Mouse (Mus musculus): ENCODE measurements at regions not wholly inside any gene's neighbourhood (a gene's known extent, or its start where the extent isn't known, plus 50 kb on each side); places are given as distances from the start of the nearest gene placed in this dataset.
A peak's percentile ranks its signal among the peaks of the same experiment; 100 is the strongest.

DNA sequence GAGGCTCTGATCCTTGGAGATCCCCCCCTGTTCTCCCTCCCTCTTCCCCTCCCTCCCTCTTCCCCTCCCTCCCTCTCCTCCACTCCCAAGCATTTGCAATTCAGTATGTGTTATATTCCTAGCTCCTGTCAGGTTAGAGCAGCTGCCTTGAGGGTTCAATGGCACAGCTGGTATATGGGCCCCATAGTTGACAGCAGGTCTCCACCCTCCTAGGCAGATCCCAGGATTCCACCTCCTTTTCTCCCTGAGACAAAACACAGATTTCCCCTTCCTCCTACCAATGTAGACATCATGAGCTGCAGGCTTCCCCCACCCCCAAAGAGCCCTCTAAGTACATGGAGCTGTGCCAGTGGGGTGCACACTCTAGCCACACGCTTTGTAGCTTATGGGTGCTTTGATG is 137.8 kb downstream of the Unc5cl start:
- no peak overlapping the region for H3K4me3 ChIP-seq (replicated peaks)
- WGBS, result 83% methylated on average over 1 of the region's 1 CpGs
- H3K4me1 ChIP-seq, result no peaks in the 10 kb centered on the region
- no peaks in the 10 kb centered on the region for H3K27me3 ChIP-seq (replicated peaks)
- H3K27ac ChIP-seq (replicated peaks), result no peak overlapping the region
- H3K4me2 ChIP-seq, result no peak overlapping the region
- ATAC-seq (ENCODE audit: low FRiP score), result no peak
- H3K9ac ChIP-seq (replicated peaks), result no peak overlapping the region
- no peaks in the 10 kb centered on the region for H3K9me3 ChIP-seq (replicated peaks)
- no peaks in the 10 kb centered on the region for H3K36me3 ChIP-seq

DNA sequence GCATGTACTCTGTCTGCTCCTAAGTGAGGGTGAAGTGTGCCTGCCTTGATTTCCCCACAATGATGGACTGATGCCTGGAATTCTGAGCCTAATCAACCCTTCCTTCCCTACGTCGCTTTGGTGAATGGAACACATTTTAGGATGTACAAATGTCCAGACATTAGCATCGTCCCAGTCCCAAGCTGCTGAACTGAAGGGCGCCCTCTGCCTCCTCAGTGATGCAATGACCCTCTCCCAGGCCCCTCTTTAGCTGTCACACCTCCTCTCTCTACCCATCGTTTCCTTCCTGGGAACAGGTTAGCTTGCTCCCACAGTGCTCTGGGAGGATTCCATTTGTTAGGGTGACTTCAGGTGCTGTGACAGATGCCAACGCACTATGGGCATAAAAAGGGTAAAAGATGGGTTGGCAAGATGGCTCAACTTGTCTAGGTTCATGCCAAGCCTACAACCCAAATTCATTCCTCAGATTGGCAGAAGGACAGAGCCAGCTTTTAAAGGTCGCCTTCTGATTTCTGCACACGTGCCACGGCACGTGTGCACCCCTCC is 140.8 kb downstream of the Unc5cl start:
- H3K9me3 ChIP-seq (replicated peaks), result no peaks in the 10 kb centered on the region
- 78% methylated on average over 10 of the region's 10 CpGs for WGBS
- ATAC-seq (ENCODE audit: low FRiP score), result no peak

DNA sequence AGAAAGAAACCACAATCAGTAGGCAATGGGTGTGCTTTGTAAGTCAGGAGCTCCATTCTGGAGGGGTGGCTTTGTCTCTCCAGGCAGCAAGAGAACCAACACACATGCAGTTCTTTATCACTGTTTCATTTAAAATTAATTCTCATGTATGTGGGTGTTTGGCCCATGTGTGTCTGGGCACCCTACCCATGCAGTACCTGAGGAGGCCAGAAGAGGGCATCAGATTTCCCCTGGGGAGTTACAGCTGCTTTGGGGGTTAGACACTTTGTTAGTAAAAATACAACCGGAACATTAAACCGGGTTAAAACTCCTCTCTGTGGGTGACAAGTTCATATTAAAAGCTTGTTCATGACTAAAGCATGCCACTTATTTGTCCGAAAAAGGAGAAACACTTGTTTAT is 141.7 kb downstream of the Unc5cl start:
- no peaks in the 10 kb centered on the region for H3K4me1 ChIP-seq
- H3K27me3 ChIP-seq (replicated peaks), result no peaks in the 10 kb centered on the region
- WGBS, result 81% methylated on average over 3 of the region's 3 CpGs
- no peaks in the 10 kb centered on the region for H3K9me3 ChIP-seq (replicated peaks)
- H3K9ac ChIP-seq (replicated peaks), result no peak overlapping the region
- H3K36me3 ChIP-seq, result no peaks in the 10 kb centered on the region
- no peak overlapping the region for H3K4me2 ChIP-seq
- no peak for ATAC-seq (ENCODE audit: low FRiP score)
- H3K4me3 ChIP-seq (replicated peaks), result no peak overlapping the region
- no peak overlapping the region for H3K27ac ChIP-seq (replicated peaks)

More for the DNA sequence above, 140.8 kb downstream of the Unc5cl start:
- no peak overlapping the region for H3K9ac ChIP-seq (replicated peaks)
- H3K27me3 ChIP-seq (replicated peaks), result no peaks in the 10 kb centered on the region
- no peak overlapping the region for H3K4me3 ChIP-seq (replicated peaks)
- no peaks in the 10 kb centered on the region for H3K36me3 ChIP-seq
- no peaks in the 10 kb centered on the region for H3K4me1 ChIP-seq
- no peak overlapping the region for H3K27ac ChIP-seq (replicated peaks)
- H3K4me2 ChIP-seq, result no peak overlapping the region

DNA sequence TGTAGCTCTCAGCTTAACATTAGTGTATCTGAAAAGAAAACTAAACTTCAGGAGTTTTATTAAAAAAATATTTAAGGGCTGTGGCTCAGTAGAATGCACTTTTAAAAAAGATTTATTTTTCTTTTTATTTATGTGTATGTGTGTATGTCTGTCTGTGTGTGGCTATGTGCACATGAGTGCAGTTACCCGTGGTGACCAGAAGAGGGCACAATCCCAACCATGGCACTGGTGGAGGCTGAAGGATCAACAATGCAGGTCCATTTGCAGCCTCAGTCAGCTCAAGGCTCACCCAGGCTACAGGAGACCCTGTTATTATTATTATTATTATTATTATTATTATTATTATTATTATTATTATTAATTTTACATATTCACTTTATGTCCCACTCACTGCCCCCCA is 142.6 kb downstream of the Unc5cl start:
- no peak overlapping the region for H3K9ac ChIP-seq (replicated peaks)
- ATAC-seq (ENCODE audit: low FRiP score), result no peak
- no peak overlapping the region for H3K4me2 ChIP-seq
- no peak overlapping the region for H3K4me3 ChIP-seq (replicated peaks)
- no peaks in the 10 kb centered on the region for H3K9me3 ChIP-seq (replicated peaks)
- no peaks in the 10 kb centered on the region for H3K27me3 ChIP-seq (replicated peaks)
- H3K4me1 ChIP-seq, result 0 out of 2 replicates have a peak, but pooled peaks cover under 1% of the 10 kb centered on the region
- H3K36me3 ChIP-seq, result no peaks in the 10 kb centered on the region
- WGBS, result 100% methylated on average over 1 of the region's 1 CpGs
- no peak overlapping the region for H3K27ac ChIP-seq (replicated peaks)

DNA sequence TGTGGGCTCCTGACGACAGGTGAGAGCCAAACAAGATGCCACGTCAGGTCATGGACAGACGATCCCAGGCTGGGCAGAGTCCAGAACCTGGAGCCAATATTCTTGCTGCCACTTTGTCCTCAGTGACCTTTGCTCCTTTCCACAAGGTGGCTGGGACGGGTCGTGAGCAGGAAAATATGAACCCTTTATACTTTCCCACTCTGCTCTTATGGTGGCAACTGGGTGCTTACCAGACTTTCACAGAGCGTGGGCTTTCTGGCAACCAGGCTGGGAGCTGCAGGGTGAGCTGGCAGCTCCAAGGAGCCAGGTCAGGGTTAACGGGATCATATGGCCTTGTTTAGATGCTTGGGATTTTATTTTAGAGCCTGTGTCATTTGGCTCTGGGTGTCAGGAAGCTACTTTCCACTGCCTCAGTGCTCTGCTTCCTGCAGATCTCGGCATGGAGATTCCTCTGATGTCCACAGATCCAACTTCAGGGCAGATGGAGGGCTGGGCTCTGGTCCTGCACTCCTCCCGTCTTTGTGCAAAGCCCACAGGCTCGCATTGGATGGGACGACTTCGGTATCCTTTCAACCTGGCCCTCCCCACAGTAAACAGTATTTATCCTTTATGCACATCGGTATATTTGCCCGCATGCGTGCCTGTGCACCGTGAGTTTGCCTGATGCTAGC is 143.9 kb downstream of the Unc5cl start:
- WGBS, result 93% methylated on average over 16 of the region's 16 CpGs
- 0 out of 2 replicates have a peak, but pooled peaks cover 2% of the 10 kb centered on the region for H3K4me1 ChIP-seq

DNA sequence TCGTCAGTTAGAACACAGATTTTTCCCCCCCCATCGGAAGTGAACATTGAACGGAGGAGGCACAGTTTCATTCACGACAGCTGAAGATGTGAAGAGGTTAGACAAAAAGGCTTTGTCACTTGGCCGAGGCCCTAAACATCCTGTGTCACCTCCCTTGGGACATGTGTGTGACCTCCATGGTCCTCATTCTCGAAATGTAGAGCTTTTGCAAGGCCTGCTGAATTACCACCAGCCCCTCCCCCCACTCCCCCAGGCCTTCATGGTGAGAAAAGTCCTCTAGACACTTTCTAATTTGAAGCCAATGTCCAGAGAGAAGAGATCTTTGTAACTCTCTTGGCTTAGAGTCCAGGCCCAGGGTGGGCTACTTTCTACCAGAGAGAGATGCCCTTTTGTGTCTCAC is 145.5 kb downstream of the Unc5cl start:
- no peaks in the 10 kb centered on the region for H3K36me3 ChIP-seq
- ATAC-seq (ENCODE audit: low FRiP score), result no peak
- H3K4me1 ChIP-seq, result 0 out of 2 replicates have a peak, but pooled peaks cover 2% of the 10 kb centered on the region
- H3K4me3 ChIP-seq (replicated peaks), result no peak overlapping the region
- WGBS, result 77% methylated on average over 6 of the region's 6 CpGs
- H3K4me2 ChIP-seq, result no peak overlapping the region
- no peak overlapping the region for H3K27ac ChIP-seq (replicated peaks)
- 0 out of 2 replicates have a peak, but pooled peaks cover 2% of the 10 kb centered on the region for H3K27me3 ChIP-seq (replicated peaks)
- no peak overlapping the region for H3K9ac ChIP-seq (replicated peaks)
- no peaks in the 10 kb centered on the region for H3K9me3 ChIP-seq (replicated peaks)

More for the DNA sequence above, 143.9 kb downstream of the Unc5cl start:
- H3K27ac ChIP-seq (replicated peaks), result no peak overlapping the region
- no peaks in the 10 kb centered on the region for H3K9me3 ChIP-seq (replicated peaks)
- H3K27me3 ChIP-seq (replicated peaks), result 0 out of 2 replicates have a peak, but pooled peaks cover 2% of the 10 kb centered on the region
- ATAC-seq (ENCODE audit: low FRiP score), result no peak
- no peak overlapping the region for H3K4me3 ChIP-seq (replicated peaks)
- H3K36me3 ChIP-seq, result no peaks in the 10 kb centered on the region
- no peak overlapping the region for H3K4me2 ChIP-seq
- no peak overlapping the region for H3K9ac ChIP-seq (replicated peaks)

DNA sequence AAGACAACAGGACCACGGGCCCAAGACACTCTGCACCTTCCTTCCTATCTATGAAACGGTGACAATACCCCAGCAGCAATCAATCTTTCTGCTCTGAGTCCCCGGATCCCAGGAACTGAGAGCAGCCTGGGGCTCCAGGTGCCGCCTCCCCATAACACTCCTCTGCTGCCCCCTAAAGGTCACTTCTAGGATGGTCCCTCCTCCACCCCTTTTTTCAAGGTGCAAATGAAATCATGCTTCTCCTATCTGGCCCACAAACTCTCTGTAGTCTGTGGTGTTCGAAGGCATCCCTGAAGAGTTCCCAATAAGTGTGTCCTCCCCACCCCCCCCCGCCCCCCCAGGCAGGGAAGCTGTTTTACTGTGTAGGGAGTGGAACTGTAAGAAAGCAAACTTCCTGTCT is 147.9 kb downstream of the Unc5cl start:
- Histone ChIP-seq H3K4me1 (0 out of 2 replicates have a peak, but pooled peaks cover 2% of the 10 kb centered on the region), H3K4me2 (no peak overlapping the region), H3K4me3 (replicated peaks) (no peak overlapping the region), H3K9me3 (replicated peaks) (no peaks in the 10 kb centered on the region), H3K27me3 (replicated peaks) (0 out of 2 replicates have a peak, but pooled peaks cover 2% of the 10 kb centered on the region), H3K27ac (replicated peaks) (no peak overlapping the region), H3K9ac (replicated peaks) (no peak overlapping the region), H3K36me3 (no peaks in the 10 kb centered on the region)
- peak; percentile 37; the same call in 1 of the 2 replicates for ATAC-seq (ENCODE audit: low FRiP score)
- WGBS, result 6% methylated on average over 6 of the region's 6 CpGs

DNA sequence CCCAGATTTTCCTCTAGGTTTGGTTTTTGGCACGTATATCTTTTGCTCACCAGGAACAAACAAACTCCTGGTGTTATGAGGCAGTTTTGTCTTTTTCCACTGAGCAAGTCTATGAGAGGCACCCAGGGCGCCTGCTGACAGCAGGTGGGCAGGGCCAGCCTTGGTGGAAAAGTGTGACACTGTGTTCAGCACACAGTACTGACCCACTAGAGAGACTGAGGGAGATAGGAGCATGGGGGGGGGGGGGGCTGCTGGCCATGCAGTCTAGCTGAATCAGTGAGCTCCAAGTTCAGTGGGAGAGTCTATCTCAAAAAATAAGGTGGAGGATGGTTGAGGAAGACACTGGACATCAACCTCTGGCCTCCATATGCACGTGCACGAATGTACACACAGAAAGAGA is 152.1 kb downstream of the Unc5cl start:
- H3K4me2 ChIP-seq, result no peak overlapping the region
- H3K27ac ChIP-seq (replicated peaks), result no peak overlapping the region
- 95% methylated on average over 4 of the region's 4 CpGs for WGBS
- H3K9me3 ChIP-seq (replicated peaks), result no peaks in the 10 kb centered on the region
- H3K4me1 ChIP-seq, result peaks cover 7% of the 10 kb centered on the region; the same call in 1 of the 2 replicates
- no peak for ATAC-seq (ENCODE audit: low FRiP score)
- H3K9ac ChIP-seq (replicated peaks), result no peak overlapping the region
- no peak overlapping the region for H3K4me3 ChIP-seq (replicated peaks)
- no peaks in the 10 kb centered on the region for H3K36me3 ChIP-seq
- H3K27me3 ChIP-seq (replicated peaks), result 0 out of 2 replicates have a peak, but pooled peaks cover 2% of the 10 kb centered on the region

DNA sequence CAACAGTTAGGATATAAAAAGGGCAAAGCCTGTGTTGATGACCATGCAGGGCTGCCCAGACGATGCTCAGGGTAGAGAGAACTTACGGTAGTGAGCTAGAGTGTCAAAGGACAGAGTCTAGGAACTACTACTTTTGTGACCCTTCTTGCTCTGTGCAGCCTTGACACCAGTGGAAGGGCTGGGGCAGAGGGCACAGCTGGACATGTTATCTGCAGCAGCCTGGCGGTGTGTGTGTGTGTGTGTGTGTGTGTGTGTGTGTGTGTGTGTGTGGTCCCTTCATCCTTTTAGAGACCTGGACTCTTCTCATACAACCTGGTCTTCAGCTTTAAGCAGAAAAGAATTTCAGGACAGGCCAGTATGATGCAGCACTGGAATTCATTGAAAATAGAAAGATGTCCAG is 153.6 kb downstream of the Unc5cl start:
- no peaks in the 10 kb centered on the region for H3K36me3 ChIP-seq
- H3K9ac ChIP-seq (replicated peaks), result no peak overlapping the region
- no peak overlapping the region for H3K4me3 ChIP-seq (replicated peaks)
- H3K4me2 ChIP-seq, result no peak overlapping the region
- ATAC-seq (ENCODE audit: low FRiP score), result no peak
- no peak overlapping the region for H3K27ac ChIP-seq (replicated peaks)
- no peaks in the 10 kb centered on the region for H3K9me3 ChIP-seq (replicated peaks)
- WGBS, result 86% methylated on average over 3 of the region's 3 CpGs
- 0 out of 2 replicates have a peak, but pooled peaks cover 2% of the 10 kb centered on the region for H3K27me3 ChIP-seq (replicated peaks)
- peaks cover 14% of the 10 kb centered on the region for H3K4me1 ChIP-seq

DNA sequence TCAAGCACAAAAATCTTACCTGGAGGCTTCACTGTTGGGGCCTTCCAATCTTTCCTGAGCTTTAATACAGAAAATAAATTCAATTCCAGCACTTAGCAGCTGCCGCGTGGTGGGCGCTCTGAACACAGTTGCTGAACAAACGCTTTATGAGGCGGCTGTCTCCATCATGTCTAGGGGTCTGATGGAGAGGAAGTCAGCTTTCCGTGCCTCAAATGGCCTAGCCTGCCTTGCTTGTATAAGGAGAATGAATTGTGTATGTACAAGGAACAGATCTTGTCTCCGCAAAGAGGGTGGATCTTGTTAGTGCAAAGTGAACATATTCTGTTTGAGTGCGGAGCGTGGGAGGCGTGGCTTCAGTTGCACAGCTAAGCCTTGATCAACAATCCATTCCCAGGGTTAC is 155.4 kb downstream of the Unc5cl start:
- Histone ChIP-seq H3K9me3 (replicated peaks) (no peaks in the 10 kb centered on the region), H3K27ac (replicated peaks) (no peak overlapping the region), H3K27me3 (replicated peaks) (no peaks in the 10 kb centered on the region), H3K36me3 (no peaks in the 10 kb centered on the region), H3K9ac (replicated peaks) (no peak overlapping the region), H3K4me3 (replicated peaks) (no peak overlapping the region), H3K4me2 (no peak overlapping the region), H3K4me1 (peaks cover 15% of the 10 kb centered on the region)
- ATAC-seq (ENCODE audit: low FRiP score), result no peak
- WGBS, result 77% methylated on average over 10 of the region's 10 CpGs

DNA sequence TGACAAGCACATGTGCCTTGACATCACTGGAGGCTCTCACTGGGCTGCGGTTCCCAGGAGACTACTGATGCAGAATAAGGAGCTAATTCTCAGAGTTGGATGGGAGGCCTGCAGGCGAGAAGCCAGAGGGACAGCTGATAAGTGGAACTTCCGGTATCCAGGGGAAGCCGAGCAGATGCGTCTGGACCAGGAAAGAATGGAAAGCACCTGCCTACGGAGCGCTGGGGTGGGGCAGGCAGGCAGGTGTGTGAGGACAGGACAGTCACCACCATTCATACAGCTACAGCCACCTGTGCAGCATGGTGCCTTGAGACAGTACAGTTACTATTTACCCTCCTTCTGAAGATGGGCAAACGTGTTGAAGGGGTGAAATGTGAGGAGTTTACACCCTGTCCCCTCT is 156.1 kb downstream of the Unc5cl start:
- WGBS, result 82% methylated on average over 8 of the region's 8 CpGs
- no peaks in the 10 kb centered on the region for H3K9me3 ChIP-seq (replicated peaks)
- ATAC-seq (ENCODE audit: low FRiP score), result no peak
- H3K4me1 ChIP-seq, result peaks cover 15% of the 10 kb centered on the region
- H3K27me3 ChIP-seq (replicated peaks), result no peaks in the 10 kb centered on the region
- no peak overlapping the region for H3K27ac ChIP-seq (replicated peaks)
- no peak overlapping the region for H3K9ac ChIP-seq (replicated peaks)
- no peaks in the 10 kb centered on the region for H3K36me3 ChIP-seq
- no peak overlapping the region for H3K4me3 ChIP-seq (replicated peaks)
- H3K4me2 ChIP-seq, result no peak overlapping the region

DNA sequence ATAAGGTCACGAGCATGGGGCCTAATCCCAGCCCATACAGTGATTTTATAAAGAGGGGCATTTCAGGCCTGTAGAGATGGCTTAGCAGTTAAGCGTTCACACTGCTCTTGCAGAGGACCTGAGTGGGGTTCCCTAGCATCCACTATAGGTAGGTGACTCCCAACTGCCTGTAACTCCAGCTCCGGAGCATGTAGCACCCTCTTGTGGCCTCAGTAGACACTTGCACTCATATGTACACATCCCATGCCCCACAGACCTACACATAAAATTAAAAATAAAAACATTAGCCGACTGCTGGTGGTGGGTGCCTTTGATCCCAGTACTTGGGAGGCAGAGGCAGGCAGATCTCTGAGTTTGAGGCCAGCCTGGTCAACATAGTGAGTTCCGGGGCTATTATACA is 158.8 kb downstream of the Unc5cl start:
- 89% methylated on average over 5 of the region's 5 CpGs for WGBS
- Histone ChIP-seq H3K4me3 (replicated peaks) (no peak overlapping the region), H3K9me3 (replicated peaks) (no peaks in the 10 kb centered on the region), H3K4me2 (no peak overlapping the region), H3K36me3 (no peaks in the 10 kb centered on the region), H3K9ac (replicated peaks) (no peak overlapping the region), H3K27me3 (replicated peaks) (no peaks in the 10 kb centered on the region), H3K27ac (replicated peaks) (peak overlapping the region; percentile 42; the same call in 1 of the 2 replicates), H3K4me1 (peaks cover 15% of the 10 kb centered on the region)
- ATAC-seq (ENCODE audit: low FRiP score), result no peak

All from neural tube, embryonic 15.5 days (tissue).